ENCODE assay signal across 7 mouse cellular contexts in the genomic region with DNA sequence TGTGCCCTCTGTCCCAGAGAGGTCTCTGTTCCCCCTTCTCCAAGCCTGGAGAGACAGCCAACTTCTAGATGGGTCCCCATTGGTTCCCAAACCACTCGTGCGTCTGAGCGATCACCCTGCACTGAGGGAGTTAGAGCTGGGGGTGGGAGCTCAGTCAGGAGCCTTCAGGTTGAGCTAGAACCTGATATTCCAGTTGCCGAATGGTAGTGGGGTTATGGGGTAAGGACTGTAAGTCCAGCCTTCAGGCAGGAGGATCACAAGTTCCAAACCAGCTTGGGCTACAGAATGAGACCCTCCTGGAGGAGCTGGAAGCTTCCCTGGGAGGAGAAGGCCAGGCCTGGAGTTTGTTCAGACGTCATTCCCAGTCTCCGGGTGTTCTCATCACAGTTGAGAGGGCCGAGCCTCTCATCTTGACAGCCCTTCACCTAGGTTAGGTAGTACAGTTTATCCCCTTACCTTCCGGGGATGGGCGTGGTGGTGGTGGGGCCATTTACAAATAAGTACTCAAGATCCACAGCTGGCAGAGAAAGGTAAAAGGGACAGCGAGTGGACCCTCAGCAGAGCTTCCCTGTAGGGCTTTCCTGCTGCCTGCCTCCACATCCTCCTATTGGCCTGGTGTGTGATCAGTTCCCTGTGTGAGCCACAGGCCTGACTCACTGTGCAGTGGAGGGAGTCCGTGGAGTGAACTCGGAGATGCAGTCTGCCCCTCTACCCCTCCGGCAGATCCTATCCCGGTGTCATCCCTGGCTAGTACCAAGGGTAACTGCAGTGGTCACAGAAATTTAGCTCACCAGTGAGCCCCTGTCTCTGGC. TPM values are rescaled to one million over a fixed set of nuclear protein-coding genes. Genes with fewer than 3 reads are reported as not detected.
DNase-seq lines count a peak whose midpoint lies in the region; ATAC-seq lines count a peak whose summit lies in the region.

No protein-coding gene starts in this region.

- H3K36me3 ChIP-seq in kidney, embryonic 16.5 days (ENCODE audit: insufficient read depth, low read length) = peaks cover 12% of the 10 kb centered on the region; the same call in 1 of the 2 replicates
- H3K36me3 ChIP-seq in embryonic facial prominence, embryonic 12.5 days = peaks cover 13% of the 10 kb centered on the region
- H3K36me3 ChIP-seq in limb, embryonic 13.5 days = peaks cover 21% of the 10 kb centered on the region

- H3K4me1 ChIP-seq in kidney, embryonic 16.5 days (ENCODE audit: insufficient read depth, low read length) = peaks cover 40% of the 10 kb centered on the region
- peaks cover 32% of the 10 kb centered on the region for H3K4me1 ChIP-seq in embryonic facial prominence, embryonic 12.5 days
- H3K4me1 ChIP-seq in limb, embryonic 13.5 days = peaks cover 35% of the 10 kb centered on the region

- no peak overlapping the region for H3K4me3 ChIP-seq in kidney, embryonic 16.5 days (ENCODE audit: low read length)
- no peak overlapping the region for H3K4me3 ChIP-seq in embryonic facial prominence, embryonic 12.5 days
- no peak overlapping the region for H3K4me3 ChIP-seq in limb, embryonic 13.5 days

- peak overlapping the region; percentile 88 for H3K27ac ChIP-seq in kidney, embryonic 16.5 days (ENCODE audit: low read length)
- peak overlapping the region; percentile 66; the same call in 1 of the 2 replicates for H3K27ac ChIP-seq in embryonic facial prominence, embryonic 12.5 days
- peak overlapping the region; percentile 67 for H3K27ac ChIP-seq in limb, embryonic 13.5 days

- H3K27me3 ChIP-seq in kidney, embryonic 16.5 days (ENCODE audit: insufficient read depth, low read length) = no peaks in the 10 kb centered on the region
- no peaks in the 10 kb centered on the region for H3K27me3 ChIP-seq in embryonic facial prominence, embryonic 12.5 days
- H3K27me3 ChIP-seq in limb, embryonic 13.5 days = no peaks in the 10 kb centered on the region

- 85% methylated on average over 14 of the region's 14 CpGs for WGBS in kidney, embryonic 16.5 days
- WGBS in embryonic facial prominence, embryonic 12.5 days = 77% methylated on average over 14 of the region's 14 CpGs
- WGBS in limb, embryonic 13.5 days = 83% methylated on average over 14 of the region's 14 CpGs

- DNase-seq in kidney, adult 18-20 months = no peak
- peak; percentile 67 for DNase-seq in NIH3T3 (ENCODE audit: low read depth)
- DNase-seq in embryo, embryonic 9.5 days (ENCODE audit: extremely low spot score) = no peak
- no peak for DNase-seq in thymus, postnatal 4 days

- no peak overlapping the region for H3K4me2 ChIP-seq in kidney, embryonic 16.5 days (replicated peaks; ENCODE audit: low read depth, low read length)
- H3K4me2 ChIP-seq in embryonic facial prominence, embryonic 12.5 days (replicated peaks) = no peak overlapping the region
- no peak overlapping the region for H3K4me2 ChIP-seq in limb, embryonic 13.5 days (replicated peaks)

- no peak for ATAC-seq in kidney, embryonic 16.5 days (ENCODE audit: low FRiP score, low TSS enrichment)
- no peak for ATAC-seq in embryonic facial prominence, embryonic 12.5 days (ENCODE audit: insufficient number of reproducible peaks, insufficient read depth, low FRiP score, low TSS enrichment)
- no peak for ATAC-seq in limb, embryonic 13.5 days (ENCODE audit: low FRiP score, low read depth)

- H3K9ac ChIP-seq in kidney, embryonic 16.5 days (replicated peaks; ENCODE audit: low read length) = peak overlapping the region; percentile 50; the same call in 1 of the 2 replicates
- H3K9ac ChIP-seq in embryonic facial prominence, embryonic 12.5 days = no peak overlapping the region
- H3K9ac ChIP-seq in limb, embryonic 13.5 days = peak overlapping the region; percentile 39; the same call in 1 of the 2 replicates

- H3K9me3 ChIP-seq in kidney, embryonic 16.5 days (ENCODE audit: low read length) = no peaks in the 10 kb centered on the region
- H3K9me3 ChIP-seq in embryonic facial prominence, embryonic 12.5 days = no peaks in the 10 kb centered on the region
- no peaks in the 10 kb centered on the region for H3K9me3 ChIP-seq in limb, embryonic 13.5 days

RNA-seq across cellular contexts. Expression of gene Hexim2, which starts 7.9 kb away (rescaled TPM):
- polyA plus RNA-seq in kidney, embryonic 16.5 days (2015; fragmentation: Nextera tagmentation; extraction: Ambion mirVana) = 11.3 and 11.8 TPM in 2 replicates
- 13.5 and 13.8 TPM in 2 replicates for polyA plus RNA-seq in embryonic facial prominence, embryonic 12.5 days (2016; fragmentation: Nextera tagmentation; extraction: Ambion mirVana)
- 12.8 and 13.8 TPM in 2 replicates for polyA plus RNA-seq in limb, embryonic 13.5 days (2015; fragmentation: Nextera tagmentation; extraction: Ambion mirVana)

RNA-seq across cellular contexts. Expression of gene Hexim1, which starts 24.1 kb away (rescaled TPM):
- 5.5 and 6.6 TPM in 2 replicates for polyA plus RNA-seq in kidney, embryonic 16.5 days (2015; fragmentation: Nextera tagmentation; extraction: Ambion mirVana)
- polyA plus RNA-seq in embryonic facial prominence, embryonic 12.5 days (2016; fragmentation: Nextera tagmentation; extraction: Ambion mirVana) = 4.0 and 4.2 TPM in 2 replicates
- polyA plus RNA-seq in limb, embryonic 13.5 days (2015; fragmentation: Nextera tagmentation; extraction: Ambion mirVana) = 5.1 and 5.6 TPM in 2 replicates

RNA-seq across cellular contexts. Expression of gene Fmnl1, which starts 30.8 kb away (rescaled TPM):
- 2.4 and 3.4 TPM in 2 replicates for polyA plus RNA-seq in kidney, embryonic 16.5 days (2015; fragmentation: Nextera tagmentation; extraction: Ambion mirVana)
- polyA plus RNA-seq in embryonic facial prominence, embryonic 12.5 days (2016; fragmentation: Nextera tagmentation; extraction: Ambion mirVana) = 0.97 and 1.8 TPM in 2 replicates
- polyA plus RNA-seq in limb, embryonic 13.5 days (2015; fragmentation: Nextera tagmentation; extraction: Ambion mirVana) = 1.1 and 1.2 TPM in 2 replicates

RNA-seq across cellular contexts. Expression of gene Acbd4, which starts 38.7 kb away (rescaled TPM):
- 28.7 and 29.9 TPM in 2 replicates for polyA plus RNA-seq in kidney, embryonic 16.5 days (2015; fragmentation: Nextera tagmentation; extraction: Ambion mirVana)
- 9.7 and 11.2 TPM in 2 replicates for polyA plus RNA-seq in embryonic facial prominence, embryonic 12.5 days (2016; fragmentation: Nextera tagmentation; extraction: Ambion mirVana)
- 14.4 and 17.2 TPM in 2 replicates for polyA plus RNA-seq in limb, embryonic 13.5 days (2015; fragmentation: Nextera tagmentation; extraction: Ambion mirVana)

RNA-seq across cellular contexts. Expression of gene Plcd3, which starts 38.7 kb away (rescaled TPM):
- polyA plus RNA-seq in kidney, embryonic 16.5 days (2015; fragmentation: Nextera tagmentation; extraction: Ambion mirVana) = 8.2 and 8.7 TPM in 2 replicates
- polyA plus RNA-seq in embryonic facial prominence, embryonic 12.5 days (2016; fragmentation: Nextera tagmentation; extraction: Ambion mirVana) = 3.9 and 4.2 TPM in 2 replicates
- polyA plus RNA-seq in limb, embryonic 13.5 days (2015; fragmentation: Nextera tagmentation; extraction: Ambion mirVana) = 4.8 and 5.1 TPM in 2 replicates
